Mouse (Mus musculus) forebrain, embryonic 13.5 days (tissue): ENCODE results near the gene Sp110. TPM values are rescaled to one million over a fixed set of nuclear protein-coding genes. Genes with fewer than 3 reads are reported as not detected.
"Not testable (repeated sequence)": the region's sequence is repeated elsewhere in the genome, so short reads cannot be mapped to it uniquely, and the experiment has no call there.

Experiments used
- ATAC-seq: fragments of 200-750 bp; cut with Nextera tagmentation; 2 replicates; pipeline ENCODE4 v1.8.0; 2017
- H3K27ac ChIP-seq: fragments of 300-500 bp; sonication (generic); 2 replicates; pipeline ENCODE4 v1.5.1; 2015; ENCODE audit warnings: inconsistent platforms, mild to moderate bottlenecking, moderate library complexity
- H3K27me3 ChIP-seq: fragments of 300-500 bp; sonication (generic); 2 replicates; pipeline ENCODE4 v1.6.1; 2015; ENCODE audit warnings: mild to moderate bottlenecking, inconsistent platforms
- H3K36me3 ChIP-seq: fragments of 300-500 bp; sonication (generic); 2 replicates; pipeline ENCODE4 v1.6.1; 2015; ENCODE audit warnings: mild to moderate bottlenecking, inconsistent platforms; ENCODE audit not compliant: poor library complexity, severe bottlenecking
- H3K4me1 ChIP-seq: fragments of 300-500 bp; sonication (generic); 2 replicates; pipeline ENCODE4 v1.6.1; 2015; ENCODE audit warnings: inconsistent platforms
- H3K4me2 ChIP-seq: fragments of 300-500 bp; sonication (generic); 2 replicates; pipeline ENCODE4 v1.6.1; 2015; ENCODE audit warnings: inconsistent platforms, mild to moderate bottlenecking, moderate library complexity
- H3K4me3 ChIP-seq: fragments of 300-500 bp; sonication (generic); 2 replicates; pipeline ENCODE4 v1.5.1; 2015; ENCODE audit warnings: mild to moderate bottlenecking, inconsistent platforms
- H3K9ac ChIP-seq: fragments of 300-500 bp; sonication (generic); 2 replicates; pipeline ENCODE4 v1.6.1; 2015; ENCODE audit warnings: mild to moderate bottlenecking, inconsistent platforms
- H3K9me3 ChIP-seq: fragments of 300-500 bp; sonication (generic); replicated peaks from 2 replicates; pipeline ENCODE4 v1.6.1; 2016; ENCODE audit warnings: inconsistent platforms
- WGBS: fragments of 180-500 bp; shearing (Covaris S2); methylation state at CpG from one replicate; pipeline ENCODE4 v1.1.7; 2015; 5-methylcytosine and 5-hydroxymethylcytosine counted together
- polyA plus RNA-seq: library from polyadenylated mRNA; unstranded; fragments of >200 nt; fragmentation: Nextera tagmentation; extraction: Ambion mirVana; gene quantifications from 2 replicates; pipeline ENCODE4 v1.2.1, GENCODE M21; 2015

Gene Sp110
- 0.26 and 0.56 TPM in 2 replicates for polyA plus RNA-seq

DNA sequence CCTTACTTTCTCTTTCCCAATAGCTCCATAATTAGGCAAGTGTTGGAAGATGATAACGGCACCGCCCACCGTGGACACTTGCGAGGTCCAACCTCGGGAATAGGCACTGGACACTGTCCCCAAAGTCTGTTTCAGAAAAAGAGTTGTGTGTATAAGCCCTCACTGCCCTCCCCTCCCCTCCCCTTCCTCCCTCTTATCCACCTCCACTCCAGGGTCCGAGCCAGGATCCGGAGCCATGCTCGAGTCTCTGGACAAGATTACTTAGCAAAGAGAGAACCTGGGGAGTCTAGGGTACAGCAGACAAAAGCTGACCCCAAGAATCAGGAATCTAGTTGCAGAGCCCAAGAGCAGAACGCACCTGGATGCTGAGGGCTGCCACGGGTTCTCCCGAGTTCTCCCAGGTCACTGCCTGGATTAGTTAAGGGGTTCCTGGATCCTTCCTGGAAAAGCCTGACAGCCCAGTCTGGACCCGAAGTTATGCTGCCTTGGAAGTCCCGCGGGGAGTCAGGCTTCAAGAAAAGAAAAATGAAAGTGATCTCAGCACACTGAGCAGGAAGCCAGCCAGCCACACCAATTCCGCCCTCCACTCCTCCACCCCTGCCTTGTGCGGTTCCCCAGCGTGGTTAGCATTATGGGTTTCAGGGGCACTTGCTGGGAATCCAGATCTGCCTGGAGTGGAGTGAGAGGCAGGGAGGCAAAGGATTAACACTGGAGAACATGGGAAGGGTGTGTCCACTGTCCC lies at the start of gene Sp110:
Sp110 (minus strand) TSS at position 547 of the 742 bp plus-strand sequence.
- not testable (repeated sequence) for H3K27ac ChIP-seq, H3K4me2 ChIP-seq, ATAC-seq, H3K9ac ChIP-seq, H3K27me3 ChIP-seq, H3K4me3 ChIP-seq, H3K9me3 ChIP-seq, H3K4me1 ChIP-seq, H3K36me3 ChIP-seq
- 80% methylated on average over 17 of the region's 17 CpGs for WGBS

DNA sequence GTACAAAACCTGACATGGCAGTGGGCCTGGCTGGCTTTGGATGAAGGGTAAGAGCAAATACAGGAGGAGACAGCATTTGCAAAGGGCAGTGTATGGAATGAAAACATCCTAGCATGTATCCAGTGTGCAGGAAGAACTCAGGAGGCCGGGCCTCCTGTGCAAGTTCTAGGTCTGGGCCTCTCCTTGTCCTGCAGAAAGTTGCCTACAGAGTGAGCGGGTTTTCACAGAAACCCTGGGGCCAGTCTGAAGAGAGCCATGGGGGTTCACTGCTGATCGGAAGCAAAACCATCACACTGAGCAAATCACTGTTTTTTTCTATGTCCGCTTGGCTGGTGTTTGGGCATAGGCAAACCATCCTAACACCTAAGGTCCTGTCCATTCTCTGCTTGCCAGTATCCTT lies 39.5 kb upstream of the Sp110 start:
- H3K36me3 ChIP-seq, H3K27me3 ChIP-seq, H3K4me3 ChIP-seq, ATAC-seq, H3K4me2 ChIP-seq, H3K27ac ChIP-seq, H3K4me1 ChIP-seq, H3K9me3 ChIP-seq, H3K9ac ChIP-seq: not testable (repeated sequence)
- WGBS, result 82% methylated on average over 4 of the region's 4 CpGs

DNA sequence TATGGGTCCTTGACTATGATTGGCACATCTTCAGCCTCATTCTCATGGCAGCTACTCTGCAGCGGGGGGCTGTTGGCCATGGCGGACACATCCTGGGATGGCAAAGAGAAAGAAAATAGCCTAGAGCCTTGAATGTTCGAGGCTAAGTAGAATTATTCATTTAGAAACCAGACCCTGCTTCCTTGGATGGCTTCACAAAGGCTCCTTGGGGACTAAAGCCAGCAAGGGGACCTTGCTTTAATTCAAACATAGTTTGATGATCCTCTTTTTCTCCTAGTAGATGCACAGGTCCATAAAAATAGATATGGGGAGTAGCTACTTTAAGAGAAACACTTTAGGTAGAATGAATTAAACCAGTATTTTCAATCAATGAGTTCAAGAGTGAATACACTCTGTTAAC lies 38.3 kb upstream of the Sp110 start:
- H3K27me3 ChIP-seq, ATAC-seq, H3K4me2 ChIP-seq, H3K27ac ChIP-seq, H3K36me3 ChIP-seq, H3K4me1 ChIP-seq, H3K4me3 ChIP-seq, H3K9ac ChIP-seq, H3K9me3 ChIP-seq: not testable (repeated sequence)
- 67% methylated on average over 3 of the region's 3 CpGs for WGBS

DNA sequence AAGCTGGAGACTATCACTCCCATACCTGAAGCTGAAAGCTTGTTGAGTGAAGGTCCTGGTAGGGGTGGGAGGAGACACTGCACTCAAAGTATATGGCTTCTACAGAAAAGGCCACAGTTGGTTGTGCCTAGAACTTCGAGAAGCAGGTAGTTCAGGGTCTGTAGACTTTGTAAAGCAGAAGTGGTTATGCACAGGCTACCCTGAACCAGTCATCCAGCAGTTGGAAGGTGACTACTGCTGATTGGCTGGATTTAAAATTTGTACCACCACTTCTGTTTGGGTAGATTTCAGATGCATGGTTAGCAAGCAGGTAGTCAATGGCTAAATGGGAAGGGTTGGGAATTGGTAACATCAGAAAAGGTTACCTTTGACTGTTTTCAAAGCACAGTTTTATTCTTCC lies 20.1 kb upstream of the Sp110 start:
- ATAC-seq, H3K27me3 ChIP-seq, H3K36me3 ChIP-seq, H3K27ac ChIP-seq, H3K4me1 ChIP-seq, H3K4me3 ChIP-seq, H3K9ac ChIP-seq, H3K4me2 ChIP-seq, H3K9me3 ChIP-seq: not testable (repeated sequence)
- WGBS, result 56% methylated on average over 1 of the region's 1 CpGs

DNA sequence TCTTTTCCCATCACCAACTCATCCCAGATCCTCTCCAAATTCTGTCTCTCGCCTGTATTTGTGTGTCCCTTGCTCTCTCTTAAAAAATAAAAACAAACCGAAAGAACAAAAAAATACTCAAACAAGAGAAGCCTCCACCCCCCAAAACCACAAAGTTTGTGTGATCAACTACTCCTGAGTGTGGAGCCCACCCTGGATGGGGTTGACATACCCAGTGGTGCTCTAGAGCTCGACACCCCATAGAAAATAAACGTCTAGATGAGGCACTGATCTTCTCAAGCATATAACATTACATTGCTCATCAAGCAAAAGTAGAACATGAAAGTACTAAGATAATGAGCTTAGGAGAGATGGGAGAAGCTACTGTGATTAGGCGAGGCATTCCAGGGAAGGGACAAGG lies 18.5 kb upstream of the Sp110 start:
- ATAC-seq, H3K4me2 ChIP-seq, H3K36me3 ChIP-seq, H3K9ac ChIP-seq, H3K27me3 ChIP-seq, H3K4me3 ChIP-seq, H3K4me1 ChIP-seq, H3K27ac ChIP-seq, H3K9me3 ChIP-seq: not testable (repeated sequence)
- WGBS, result 68% methylated on average over 4 of the region's 5 CpGs

DNA sequence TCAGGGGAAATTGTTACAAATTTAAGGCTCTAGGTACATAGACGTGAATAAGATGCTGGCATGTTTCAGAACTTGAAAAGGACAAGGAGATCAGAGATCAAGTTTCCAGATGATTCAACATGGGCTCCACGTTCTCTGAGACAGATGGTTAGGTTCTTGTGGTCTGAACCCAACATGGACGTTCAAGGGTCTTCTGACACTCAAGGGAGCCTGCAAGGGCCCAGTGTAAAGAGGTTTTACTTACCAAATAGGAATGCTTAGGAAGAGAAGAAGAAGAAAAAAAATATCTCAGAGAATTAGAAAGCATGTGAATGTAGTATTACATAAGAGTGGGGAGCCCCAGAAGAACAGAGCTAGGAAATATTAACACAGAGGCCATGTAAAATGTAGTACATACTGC lies 17.2 kb upstream of the Sp110 start:
- not testable (repeated sequence) for H3K4me2 ChIP-seq, H3K36me3 ChIP-seq, H3K9me3 ChIP-seq, H3K4me1 ChIP-seq, ATAC-seq, H3K27ac ChIP-seq, H3K27me3 ChIP-seq, H3K9ac ChIP-seq, H3K4me3 ChIP-seq
- WGBS, result 67% methylated on average over 3 of the region's 3 CpGs

DNA sequence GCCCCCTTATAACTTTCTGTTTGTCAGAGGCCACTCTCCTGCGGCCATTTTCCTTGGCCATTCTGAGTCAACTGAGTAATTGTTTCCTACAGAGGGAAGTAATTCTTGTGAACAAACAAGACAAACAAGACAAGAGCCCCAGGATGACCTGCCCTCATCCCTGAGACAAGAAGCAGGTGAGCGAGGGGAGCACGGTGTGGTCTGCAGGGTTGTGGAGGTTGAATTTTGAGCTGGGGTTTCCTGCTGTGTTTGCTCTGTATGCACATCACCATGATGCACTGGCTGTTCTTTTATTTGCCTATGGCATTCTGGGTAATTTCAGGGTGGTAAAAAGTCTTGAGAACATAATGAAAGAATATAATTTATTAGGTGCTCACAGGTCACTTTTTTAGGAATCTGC lies 16.5 kb upstream of the Sp110 start:
- 88% methylated on average over 3 of the region's 3 CpGs for WGBS

DNA sequence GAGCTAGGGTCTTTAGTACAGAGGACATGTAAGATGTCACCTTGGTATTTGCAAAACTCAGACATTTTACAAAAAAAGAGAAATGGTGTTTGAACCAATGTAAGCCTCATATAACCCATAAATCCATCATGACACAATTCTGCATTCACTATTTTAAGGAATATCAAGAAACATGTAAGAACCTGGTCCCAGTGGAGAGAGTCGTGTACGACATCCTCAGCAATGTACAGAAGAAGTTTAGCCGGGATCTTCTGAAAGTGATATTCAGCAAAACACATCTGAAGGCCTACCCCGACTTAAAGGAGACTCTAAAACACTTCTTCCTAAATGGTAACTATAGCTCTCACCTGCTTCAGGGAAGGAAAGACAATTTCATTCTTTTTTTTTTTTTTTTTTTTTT lies 12.0 kb upstream of the Sp110 start:
- not testable (repeated sequence) for H3K27me3 ChIP-seq, H3K9ac ChIP-seq, H3K9me3 ChIP-seq, H3K4me1 ChIP-seq, H3K4me3 ChIP-seq, ATAC-seq, H3K36me3 ChIP-seq, H3K4me2 ChIP-seq, H3K27ac ChIP-seq
- no CpG with 5 or more reads among the region's 4 CpGs for WGBS

More for the DNA sequence above, 16.5 kb upstream of the Sp110 start:
- not testable (repeated sequence) for H3K9me3 ChIP-seq, H3K4me1 ChIP-seq, H3K36me3 ChIP-seq, H3K9ac ChIP-seq, H3K27ac ChIP-seq, H3K4me3 ChIP-seq, H3K27me3 ChIP-seq, ATAC-seq, H3K4me2 ChIP-seq

DNA sequence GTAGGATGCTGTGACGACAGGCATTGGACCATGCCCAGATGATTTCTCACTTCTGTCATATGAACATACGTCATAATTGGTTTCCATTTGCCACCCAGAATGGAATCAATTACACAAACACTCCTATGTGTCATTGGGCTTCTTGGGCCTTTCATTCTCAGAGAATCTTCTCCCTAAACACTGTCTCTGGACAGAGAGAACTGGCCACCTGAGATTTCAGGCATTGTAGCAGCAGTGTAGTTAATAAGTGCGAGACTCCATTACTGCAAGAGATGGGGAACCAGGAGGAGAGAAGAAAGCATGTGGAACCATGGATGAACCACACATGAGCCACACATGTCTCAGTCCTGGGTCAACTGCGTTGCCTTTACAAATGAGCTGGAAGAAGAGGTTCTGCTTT lies 9.7 kb upstream of the Sp110 start:
- not testable (repeated sequence) for H3K4me2 ChIP-seq, ATAC-seq, H3K36me3 ChIP-seq, H3K9ac ChIP-seq, H3K4me1 ChIP-seq, H3K4me3 ChIP-seq, H3K27me3 ChIP-seq, H3K27ac ChIP-seq, H3K9me3 ChIP-seq
- 85% methylated on average over 4 of the region's 4 CpGs for WGBS

DNA sequence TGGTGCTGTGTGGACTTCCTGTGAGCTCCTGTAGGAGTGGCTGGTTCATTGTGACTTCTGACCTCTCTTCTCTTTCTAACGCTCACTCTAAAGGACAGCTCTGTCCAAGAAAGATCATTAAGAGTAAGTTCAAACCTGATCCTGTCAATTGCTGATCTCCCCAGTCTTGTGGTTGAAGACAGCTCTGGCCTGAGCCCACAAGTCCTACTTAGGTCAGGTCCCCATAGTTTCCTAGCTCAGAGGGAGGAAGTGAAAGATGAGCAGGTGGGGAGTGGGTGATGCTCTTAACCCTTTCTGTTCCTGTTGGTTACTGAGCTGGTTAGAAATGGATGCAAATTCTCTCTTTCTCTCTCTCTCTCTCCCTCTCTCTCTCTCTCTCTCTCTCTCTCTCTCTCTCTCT lies 5.7 kb upstream of the Sp110 start:
- WGBS, result 100% methylated on average over 1 of the region's 1 CpGs
- H3K9me3 ChIP-seq, ATAC-seq: not testable (repeated sequence)

DNA sequence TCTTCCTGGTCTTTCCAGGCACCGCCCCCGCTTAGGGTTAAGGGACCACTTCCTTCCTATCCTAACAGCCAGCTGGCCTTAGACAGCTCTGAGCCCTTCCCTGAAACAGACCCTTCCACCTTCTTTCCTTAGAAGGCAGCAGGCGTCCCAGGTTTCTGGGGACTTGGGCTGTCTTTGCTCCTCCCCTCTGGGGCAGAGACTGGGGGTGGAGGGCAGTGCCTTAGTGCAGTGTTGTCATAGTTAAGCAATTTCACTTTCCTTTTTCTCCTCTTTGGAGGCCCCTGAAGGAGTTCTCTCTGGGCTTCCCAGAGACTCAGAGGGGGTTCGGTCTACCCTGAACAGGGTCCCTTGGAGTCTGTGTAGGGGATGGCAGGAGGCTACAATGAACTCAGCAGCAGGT lies 2.2 kb upstream of the Sp110 start:
- H3K27ac ChIP-seq, H3K27me3 ChIP-seq, H3K4me2 ChIP-seq, H3K36me3 ChIP-seq, H3K9ac ChIP-seq, H3K4me3 ChIP-seq, H3K9me3 ChIP-seq, ATAC-seq, H3K4me1 ChIP-seq: not testable (repeated sequence)
- 64% methylated on average over 4 of the region's 4 CpGs for WGBS

More for the DNA sequence above, 5.7 kb upstream of the Sp110 start:
- H3K36me3 ChIP-seq, H3K27ac ChIP-seq, H3K9ac ChIP-seq, H3K4me1 ChIP-seq, H3K27me3 ChIP-seq, H3K4me2 ChIP-seq, H3K4me3 ChIP-seq: not testable (repeated sequence)

DNA sequence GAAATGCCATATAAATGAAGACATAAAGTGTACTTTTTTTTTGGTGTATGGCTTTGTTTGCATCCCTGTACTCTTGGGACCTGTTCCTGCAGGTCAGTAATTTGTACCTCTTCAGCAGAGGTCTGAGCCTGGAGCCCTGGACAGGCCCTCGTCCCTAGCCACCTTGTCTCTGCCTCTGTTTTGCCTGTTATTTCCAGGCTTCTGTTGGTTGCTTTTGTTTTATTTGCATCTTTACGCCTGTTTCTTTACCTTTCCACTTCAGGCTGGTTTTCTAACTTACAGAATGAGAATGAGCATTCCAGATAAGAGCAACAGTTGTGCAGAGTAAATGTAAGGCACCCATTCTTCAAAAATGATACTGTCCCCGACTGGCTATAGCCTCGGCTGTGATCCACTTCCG lies 1.5 kb upstream of the Sp110 start, which contains the start of gene Sp140:
Sp140 (plus strand) TSS at position 301 of the 400 bp plus-strand sequence.
- not testable (repeated sequence) for H3K4me3 ChIP-seq, H3K36me3 ChIP-seq, H3K4me2 ChIP-seq, H3K27me3 ChIP-seq, H3K9ac ChIP-seq, H3K9me3 ChIP-seq, H3K27ac ChIP-seq, H3K4me1 ChIP-seq, ATAC-seq
- 83% methylated on average over 1 of the region's 5 CpGs for WGBS

DNA sequence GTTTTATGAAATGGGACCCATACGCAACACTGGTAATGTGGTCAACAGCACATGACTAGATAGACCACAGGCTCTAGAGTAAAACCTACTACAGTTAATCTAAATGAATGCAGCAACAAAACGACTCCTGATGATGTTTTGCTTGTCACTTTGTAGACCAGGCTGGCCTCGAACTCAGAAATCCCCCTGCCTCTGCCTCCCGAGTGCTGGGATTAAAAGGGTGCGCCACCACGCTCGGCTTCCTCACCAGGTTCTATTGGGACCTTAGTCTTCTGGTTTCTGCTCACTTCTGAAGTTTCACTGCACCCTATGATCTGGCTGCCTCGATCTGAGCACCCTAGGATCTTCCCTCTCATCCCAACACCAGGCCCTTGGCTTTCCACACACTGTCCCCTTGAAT lies 6.1 kb downstream of the Sp110 start:
- H3K4me2 ChIP-seq, H3K9me3 ChIP-seq, H3K4me1 ChIP-seq, H3K36me3 ChIP-seq, H3K4me3 ChIP-seq, ATAC-seq, H3K27me3 ChIP-seq, H3K9ac ChIP-seq, H3K27ac ChIP-seq: not testable (repeated sequence)
- WGBS, result 80% methylated on average over 8 of the region's 8 CpGs
